1 mouse cellular context compared by ENCODE assay signal in the genomic region with DNA sequence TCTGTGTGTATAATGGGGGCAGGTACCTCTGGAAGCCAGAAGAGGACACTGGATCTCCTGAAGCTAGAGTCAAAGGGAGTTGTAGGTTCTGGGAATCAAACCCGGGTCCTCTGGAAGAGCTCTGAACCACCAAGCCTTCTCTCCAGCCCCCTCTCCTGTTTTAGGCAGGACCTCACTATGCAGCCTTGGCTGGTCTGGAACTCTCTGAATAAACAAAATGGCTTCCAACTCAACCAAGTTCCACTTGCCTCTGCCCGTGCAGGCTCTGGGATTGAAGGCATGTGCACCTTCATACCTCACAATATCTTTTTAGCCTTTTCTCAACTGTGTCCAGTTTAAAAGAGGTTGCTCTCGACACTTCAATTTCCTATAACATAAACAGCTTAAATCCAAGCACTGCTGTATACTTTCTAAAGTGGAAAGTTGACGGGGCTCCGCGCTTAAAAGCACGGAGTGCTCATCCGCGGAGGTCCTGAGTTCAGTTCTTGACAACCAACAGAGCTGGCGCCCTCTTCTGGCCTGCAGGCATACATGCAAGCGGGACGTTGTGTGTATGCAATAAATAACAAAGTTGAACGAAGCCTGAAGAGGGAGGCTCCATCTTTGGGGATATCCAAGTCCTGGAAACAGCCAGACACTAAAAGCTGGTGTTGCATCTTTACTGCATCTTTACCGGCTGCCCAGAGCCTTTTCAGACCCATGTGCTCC.
A peak's percentile ranks its signal among the peaks of the same experiment; 100 is the strongest.
TF ChIP-seq lines count a peak whose summit lies in the region.

No protein-coding gene starts in this region.

TF ChIP-seq in CH12.LX, 34 proteins besides CTCF, POLR2A, EP300 and RAD21 (continued from another document):
- TF ChIP-seq UBTF (IDR thresholded peaks at IDR 0.05; ENCODE audit: low read depth, low read length) = no peak
- no peak for TF ChIP-seq ZKSCAN1 (IDR thresholded peaks at IDR 0.05; ENCODE audit: borderline replicate concordance, low read depth, low read length)
- TF ChIP-seq NELFE (IDR thresholded peaks at IDR 0.05; ENCODE audit: low read depth, low read length) = peak; percentile 31; the same call in 1 of the 2 replicates
- 0 out of 2 replicates have a peak, but pooled peaks have one; percentile 35 for TF ChIP-seq IRF4 (IDR thresholded peaks at IDR 0.05; ENCODE audit: low read depth, low read length)
- no peak for TF ChIP-seq TCF12 (IDR thresholded peaks at IDR 0.05; ENCODE audit: low read depth, low read length)
- no peak for TF ChIP-seq CHD2 (IDR thresholded peaks at IDR 0.05; ENCODE audit: low read length)
- no peak for TF ChIP-seq NRF1 (IDR thresholded peaks at IDR 0.05; ENCODE audit: low read depth, low read length)
